Mouse (Mus musculus): ENCODE results near the gene Rapgef2.

The Rapgef2 gene

DNA sequence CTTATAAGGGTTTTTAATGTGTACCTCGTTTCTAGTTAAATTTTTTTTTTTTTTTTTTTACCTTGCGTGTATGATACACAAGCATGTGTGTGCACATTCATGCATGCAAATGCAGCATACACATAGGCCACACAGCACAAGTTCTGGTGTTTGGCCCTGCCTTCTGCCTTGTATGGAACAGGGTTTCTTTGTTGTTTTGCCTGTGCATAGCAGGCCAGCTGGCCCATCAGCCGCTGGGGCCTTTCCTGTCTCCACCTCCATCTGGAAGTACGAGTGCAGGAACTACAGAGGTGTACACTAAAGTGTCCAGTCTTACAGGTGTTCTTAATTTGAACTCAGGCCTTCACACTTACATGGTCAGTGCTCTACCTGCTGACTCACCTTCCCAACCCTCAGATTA, 80.3 kb downstream of the Rapgef2 start:
- in situ Hi-C loops (cut with MboI, MseI), result no loop called here

DNA sequence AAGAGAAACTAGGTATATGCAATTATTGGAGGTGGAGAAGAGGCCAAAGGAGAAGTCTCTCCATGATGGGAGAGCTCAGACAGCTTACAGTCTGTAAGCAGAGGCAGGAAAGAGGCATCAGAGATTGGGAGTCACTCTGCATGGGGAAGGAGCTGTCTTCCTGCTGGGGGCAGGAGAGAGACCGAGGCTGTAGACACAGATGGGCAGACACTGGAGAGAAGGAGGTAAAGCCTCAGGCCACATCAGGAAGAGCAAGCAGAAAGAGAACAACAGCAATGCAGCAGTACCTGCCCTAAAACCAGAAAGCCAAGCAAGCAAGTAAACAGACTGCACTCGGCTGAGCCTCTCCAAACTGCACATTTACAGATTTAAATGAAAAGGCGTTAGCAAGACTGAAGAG, 81.2 kb downstream of the Rapgef2 start:
- in situ Hi-C loops (cut with MboI, MseI), result no loop called here

DNA sequence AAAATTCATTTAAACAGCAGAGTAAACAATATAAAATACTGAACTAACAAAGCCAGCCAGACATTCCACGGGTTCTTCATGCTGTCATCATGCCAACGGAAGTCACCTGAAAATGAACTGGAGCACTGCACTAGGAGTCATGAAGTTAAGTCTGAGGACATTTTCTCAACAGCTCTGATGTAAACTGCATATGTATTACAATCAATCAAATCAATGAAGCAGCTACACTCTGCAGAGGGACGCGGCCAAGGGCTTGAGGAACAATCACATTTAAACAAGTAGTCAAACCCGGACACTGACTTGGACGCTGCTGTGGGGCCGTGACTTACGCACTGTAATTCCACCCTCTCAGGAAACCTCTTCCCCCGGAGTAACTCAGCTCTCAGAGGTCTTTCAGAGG, 82.1 kb downstream of the Rapgef2 start:
- in situ Hi-C loops (cut with MboI, MseI), result no loop called here

DNA sequence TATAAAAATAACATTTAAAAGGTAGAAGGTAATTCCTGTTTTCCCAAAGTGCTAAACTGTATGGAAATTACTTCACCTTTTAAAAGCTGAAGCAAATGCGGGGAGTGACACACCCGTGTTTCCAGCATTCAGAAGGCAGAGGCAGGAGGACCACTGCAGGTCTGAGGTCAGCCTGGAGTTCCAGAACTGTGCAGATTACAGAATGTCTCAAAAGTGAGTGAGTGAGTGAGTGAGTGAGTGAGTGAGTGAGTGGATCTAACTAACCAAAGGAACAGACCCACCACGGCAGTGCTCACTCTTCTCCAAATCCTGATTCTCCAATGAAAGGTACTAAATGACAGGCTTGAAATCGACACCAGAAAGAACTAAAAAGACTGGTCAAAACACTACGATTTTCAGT, 82.5 kb downstream of the Rapgef2 start:
- in situ Hi-C loops (cut with MboI, MseI), result no loop called here

DNA sequence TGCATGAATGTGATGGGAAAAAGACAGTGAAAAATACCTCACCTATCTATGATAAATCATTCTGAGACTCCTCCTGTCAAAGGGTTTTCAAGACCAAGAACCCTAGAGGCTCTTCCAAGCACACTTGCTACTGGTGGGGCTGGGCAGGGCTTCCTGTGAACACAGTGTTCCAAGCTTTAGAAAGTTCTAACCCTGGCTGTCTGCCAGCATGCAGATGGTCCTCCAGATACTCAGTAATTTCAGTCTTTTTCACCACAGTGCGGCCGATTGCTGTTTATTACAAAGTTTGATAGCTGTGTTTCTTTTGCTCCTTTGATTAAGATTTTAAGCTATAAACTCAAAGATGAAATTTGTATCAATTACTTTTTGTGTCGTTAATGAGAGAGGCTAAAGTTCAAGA, 83.1 kb downstream of the Rapgef2 start:
- in situ Hi-C loops (cut with MboI, MseI), result no loop called here

DNA sequence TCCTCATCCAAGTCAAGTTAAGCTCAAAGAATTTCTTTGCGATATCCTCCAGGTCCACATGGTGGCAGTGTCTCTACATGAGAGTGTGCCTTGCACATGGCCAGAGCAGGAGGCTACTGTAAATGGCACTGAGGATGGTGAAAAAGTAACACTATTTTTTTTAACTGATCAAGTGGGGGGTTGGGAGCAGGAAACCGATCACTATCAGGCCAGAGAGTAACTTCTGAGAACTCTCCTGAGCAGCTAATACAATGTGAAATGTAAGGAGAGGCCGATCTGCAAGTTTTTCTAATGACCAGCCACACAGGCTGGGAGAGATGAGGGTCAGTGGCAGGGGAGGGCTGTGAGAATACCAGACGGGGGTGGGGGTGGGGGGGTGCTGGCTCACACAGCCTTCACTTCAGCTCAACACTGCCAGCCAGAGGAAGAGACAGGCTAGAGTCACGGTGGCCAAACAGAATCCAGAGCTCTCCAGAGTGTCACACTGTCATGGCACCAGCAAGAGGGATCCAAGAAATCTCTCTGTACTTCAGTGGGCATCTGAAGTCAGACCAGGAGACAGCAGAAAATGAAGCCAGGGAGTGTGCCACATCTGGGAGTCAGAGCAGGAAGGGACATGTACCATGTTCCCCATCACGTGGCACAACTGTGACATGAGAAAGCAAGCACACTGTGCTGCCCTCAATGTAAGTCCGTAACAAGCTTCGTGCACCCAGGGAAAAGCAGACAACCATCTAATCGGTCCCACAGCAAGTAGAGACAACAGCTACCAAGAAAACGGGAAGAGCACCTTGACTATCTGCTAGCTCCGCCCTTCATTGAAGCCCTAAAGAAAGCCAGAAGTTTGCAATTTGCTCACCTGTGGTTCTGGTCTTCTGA, 83.8 kb downstream of the Rapgef2 start:
- in situ Hi-C loops (cut with MboI, MseI), result no loop called here

DNA sequence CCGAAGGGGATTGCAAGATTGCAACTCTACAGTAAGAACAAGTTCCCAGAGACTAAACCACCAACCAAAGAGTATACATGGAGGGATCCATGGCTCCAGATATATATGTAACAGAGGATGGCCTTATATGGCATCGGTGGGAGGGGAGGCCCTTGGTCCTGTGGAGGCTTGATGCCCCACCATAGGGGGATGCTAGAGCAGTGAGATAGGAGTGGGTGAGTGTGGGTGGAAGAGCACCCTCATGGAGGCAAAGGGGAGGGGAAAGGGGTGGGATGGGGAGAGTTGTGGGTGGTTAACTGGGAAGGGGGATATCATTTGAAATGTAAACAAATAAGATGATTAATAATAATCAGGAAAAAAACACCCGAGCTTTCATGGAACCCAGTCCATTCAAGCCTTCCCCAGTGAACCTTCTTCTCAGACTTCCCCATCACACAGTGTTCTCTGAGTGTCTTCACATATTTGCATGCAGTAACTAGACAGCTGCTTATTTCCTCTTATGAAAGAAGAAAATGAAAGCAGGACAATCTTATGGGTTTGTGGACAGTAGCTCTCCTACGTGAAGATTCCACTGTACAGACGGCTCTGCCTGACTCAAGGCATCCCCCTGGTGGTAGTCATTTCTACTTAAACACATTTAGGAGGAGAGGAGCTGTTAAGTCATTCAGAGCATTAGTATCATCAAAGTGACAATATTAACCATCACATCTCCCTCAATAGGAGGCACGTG, 89.4 kb downstream of the Rapgef2 start:
- in situ Hi-C loops (cut with MboI, MseI), result loop anchor here (5.0 kb wide), 2 partner anchors 90 to 240 kb away; no protein-coding TSS in a partner anchor

DNA sequence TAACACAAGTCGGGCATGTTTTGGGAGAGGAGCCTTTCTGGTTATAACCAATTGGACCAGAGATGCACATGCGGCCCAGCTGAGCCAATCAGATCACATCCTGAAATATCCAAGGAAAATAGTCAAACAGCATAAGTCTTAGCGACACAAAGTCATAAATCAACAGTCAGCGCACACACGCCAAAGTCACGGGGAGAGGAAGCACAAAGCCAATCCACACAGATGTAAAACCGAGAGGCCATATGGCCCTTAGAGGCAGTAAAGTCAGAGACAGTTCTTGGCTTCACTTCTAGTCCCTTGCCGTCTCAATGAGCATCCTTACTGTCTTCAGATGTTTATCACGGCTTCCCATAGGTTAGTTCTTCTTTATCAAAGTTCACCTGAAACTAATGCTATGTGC, 91.0 kb downstream of the Rapgef2 start:
- in situ Hi-C loops (cut with MboI, MseI), result loop anchor here (5.0 kb wide), 2 partner anchors 88 to 238 kb away; no protein-coding TSS in a partner anchor

DNA sequence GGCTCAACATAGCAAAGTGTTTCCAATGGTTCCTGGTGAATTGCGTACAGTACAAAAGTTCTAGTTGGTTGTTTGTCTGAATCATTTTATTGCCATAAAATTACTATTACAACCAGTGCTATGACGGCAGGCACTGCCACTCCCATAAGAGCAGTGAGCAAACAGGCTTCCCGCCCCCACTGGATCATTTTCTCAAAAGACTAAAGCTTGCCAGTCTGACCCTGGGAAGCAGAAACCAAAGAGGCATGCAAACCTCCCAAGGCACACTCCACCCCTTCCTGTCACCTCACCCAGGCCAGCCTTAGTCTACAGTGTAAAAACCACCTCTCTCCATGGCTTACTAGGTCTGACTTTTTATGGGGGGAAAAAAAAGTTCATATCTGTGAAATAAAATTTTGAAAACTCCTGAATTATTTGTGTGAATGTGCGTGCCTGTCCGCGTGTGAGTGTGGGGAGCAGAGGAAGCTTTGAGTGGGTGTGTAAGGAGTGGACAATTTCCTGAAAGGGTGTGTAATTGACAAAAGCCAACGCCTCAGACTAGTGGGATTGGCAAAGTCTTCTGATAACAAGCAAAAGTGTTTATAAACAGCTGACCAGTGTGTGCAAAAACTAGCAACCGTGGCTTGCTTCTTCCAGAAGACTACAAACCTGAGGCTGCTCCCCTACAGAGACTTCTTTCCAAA, 92.1 kb downstream of the Rapgef2 start:
- in situ Hi-C loops (cut with MboI, MseI), result no loop called here

DNA sequence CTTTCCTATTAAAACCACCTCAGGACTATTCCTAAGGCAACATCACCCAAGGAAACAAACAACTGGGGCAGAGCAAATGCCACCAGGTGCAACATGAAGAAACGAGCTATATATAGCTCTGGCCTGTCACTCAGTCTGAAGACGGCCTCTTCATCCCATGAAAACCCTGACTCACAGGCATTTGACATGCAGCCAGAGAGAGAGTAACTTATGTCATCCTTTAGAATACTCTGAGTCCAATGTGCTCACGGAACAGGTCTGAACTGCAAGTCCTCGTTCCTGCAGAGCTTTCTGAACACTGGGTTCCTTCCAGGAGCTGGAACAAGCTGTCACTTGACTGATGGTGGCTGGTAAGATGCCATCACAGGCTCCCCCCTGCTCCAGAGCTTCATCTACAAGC, 93.3 kb downstream of the Rapgef2 start:
- in situ Hi-C loops (cut with MboI, MseI), result no loop called here

DNA sequence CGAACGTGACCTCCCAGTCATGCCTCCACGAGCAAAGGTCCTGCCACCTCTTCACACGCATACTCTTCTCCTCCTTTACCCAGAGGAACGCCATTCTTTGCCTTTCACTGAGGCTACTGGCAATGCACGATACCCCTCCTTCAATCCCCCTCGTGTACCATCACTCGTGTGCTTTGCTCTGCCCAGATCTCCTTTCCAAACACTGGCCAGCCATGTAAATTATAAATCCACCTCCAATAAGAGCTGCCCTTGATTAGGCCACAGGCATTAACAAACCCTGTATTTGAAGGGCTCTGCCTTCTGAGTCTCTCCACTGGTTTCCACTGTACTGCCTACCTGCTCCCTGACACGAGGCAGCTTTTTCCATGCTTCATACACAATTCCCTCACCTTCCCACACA, 94.3 kb downstream of the Rapgef2 start:
- in situ Hi-C loops (cut with MboI, MseI), result no loop called here

DNA sequence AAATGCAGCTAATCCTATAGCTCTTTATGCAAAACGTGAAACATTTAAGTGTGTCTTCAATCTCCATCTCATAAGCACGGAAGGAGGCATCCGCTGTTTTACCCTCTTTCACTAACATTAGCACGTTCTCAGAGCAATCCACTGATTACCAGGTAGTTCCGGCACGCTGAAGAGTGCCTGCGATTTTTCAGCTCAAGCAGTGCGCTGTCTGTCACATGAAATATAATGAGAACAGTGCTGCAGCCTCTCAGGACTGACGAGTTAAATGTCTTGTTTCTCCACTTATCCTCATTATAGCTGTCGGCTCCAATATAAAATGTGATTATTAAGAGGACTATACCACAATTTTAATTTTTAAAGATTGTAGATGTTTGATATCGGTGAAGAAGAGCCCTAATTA, 94.8 kb downstream of the Rapgef2 start:
- in situ Hi-C loops (cut with MboI, MseI), result no loop called here

DNA sequence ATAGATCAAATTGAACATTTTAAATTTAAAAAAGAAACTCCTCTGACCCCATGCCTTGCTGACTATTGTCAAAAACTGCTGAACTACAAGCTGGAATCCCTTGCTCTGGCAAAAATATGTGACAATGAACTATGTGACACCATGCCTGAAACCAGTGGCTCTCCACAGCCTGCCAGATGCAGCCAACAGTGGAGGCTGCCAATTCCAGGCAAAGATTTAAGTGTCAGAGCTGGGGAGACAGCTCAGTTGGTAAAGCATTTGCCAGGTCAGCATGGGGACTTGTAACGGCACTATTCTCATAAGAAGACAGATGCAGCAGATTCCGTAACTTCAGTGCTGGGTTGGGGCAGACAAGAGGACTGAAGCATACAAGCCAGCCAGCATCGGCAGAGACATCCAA, 95.9 kb downstream of the Rapgef2 start:
- in situ Hi-C loops (cut with MboI, MseI), result no loop called here

DNA sequence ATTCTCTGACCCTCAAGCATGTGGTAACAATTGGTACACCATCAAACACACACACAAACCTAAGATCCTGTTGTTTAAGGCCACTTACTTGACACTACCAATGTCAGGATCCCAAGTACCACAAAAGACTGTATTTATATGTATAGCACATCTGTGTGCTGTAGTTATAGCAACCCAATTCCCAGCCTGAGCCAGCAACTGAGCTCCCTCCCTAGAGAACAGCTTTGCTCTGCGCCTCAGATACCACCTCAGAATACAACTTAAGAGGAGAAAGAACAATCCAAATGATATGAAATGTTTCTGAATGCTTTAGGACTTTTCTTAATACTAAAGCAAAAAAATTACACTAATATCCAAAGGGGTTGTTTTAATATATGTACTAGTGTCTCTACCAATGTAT, 98.4 kb downstream of the Rapgef2 start:
- in situ Hi-C loops (cut with MboI, MseI), result no loop called here

DNA sequence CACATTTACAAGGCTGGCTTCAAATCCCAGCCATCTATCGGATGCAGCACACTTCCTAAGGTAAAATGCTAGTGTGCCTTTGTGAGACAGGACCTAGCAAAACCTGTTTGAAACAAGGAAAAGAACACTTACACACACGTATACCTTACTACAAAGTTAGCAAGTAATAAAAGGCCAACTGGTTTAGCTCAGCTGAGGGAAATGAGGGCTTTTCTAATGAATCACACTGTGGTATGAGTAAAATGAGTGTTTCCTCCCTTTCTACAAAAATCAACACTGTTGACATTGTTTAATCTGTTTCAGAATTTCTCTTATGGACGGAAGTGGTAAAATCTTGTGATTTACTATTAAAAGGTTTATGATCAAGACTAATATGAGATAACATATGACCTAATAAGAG, 104.0 kb downstream of the Rapgef2 start:
- in situ Hi-C loops (cut with MboI, MseI), result no loop called here

DNA sequence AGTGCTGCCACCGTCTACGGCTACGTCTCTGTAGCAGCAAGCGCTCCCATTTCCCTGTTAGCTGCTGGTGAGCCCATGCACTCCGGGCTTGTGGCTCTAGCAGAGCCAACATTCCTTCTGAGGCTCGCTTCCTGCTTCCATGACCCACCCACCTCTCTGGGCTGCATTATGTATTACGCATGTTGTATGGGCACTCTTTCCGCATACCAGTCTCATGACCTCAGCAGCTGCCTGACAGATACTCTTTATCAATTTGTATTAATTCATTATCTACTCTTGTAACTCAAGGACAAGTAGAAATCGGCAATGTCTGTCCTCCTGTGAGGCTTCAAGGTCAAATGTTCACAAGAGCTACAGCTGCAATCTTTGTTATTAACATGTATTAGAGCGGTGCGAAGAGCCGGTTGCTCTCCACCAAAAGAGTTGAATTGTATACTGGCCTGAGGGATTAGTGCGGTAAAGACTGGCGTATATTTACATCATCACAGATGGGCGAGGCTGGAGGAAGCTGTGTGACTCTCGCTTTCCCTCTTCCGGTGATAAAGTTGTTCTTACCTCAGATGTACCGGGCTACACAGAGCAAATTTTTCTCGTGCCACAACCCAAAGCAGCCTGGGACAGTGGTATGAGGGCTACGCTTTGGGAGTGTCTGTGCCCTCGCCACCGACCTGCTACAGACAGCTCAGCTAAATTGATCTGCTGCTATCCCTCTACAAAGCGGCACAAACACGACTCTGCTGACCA, 104.9 kb downstream of the Rapgef2 start:
- in situ Hi-C loops (cut with MboI, MseI), result no loop called here

DNA sequence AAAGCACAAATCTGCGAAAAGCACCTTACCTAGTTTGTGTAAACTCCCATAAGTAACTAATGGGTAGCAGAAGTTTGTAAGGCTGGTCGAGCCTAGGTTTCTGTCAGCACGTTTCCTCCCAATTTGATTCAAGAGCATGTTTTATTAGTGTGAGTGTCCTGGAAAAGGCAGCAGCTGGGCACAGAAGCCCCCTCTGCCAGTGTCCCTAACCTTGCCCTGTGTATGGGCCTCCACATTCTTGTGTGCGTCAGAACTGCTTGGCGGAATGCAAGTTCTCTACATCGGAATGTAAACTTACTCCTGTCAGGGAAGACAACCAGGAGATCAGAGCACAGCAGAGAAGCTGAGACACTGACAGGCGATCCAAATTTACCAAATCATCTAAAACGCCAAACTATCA, 106.2 kb downstream of the Rapgef2 start:
- in situ Hi-C loops (cut with MboI, MseI), result no loop called here

DNA sequence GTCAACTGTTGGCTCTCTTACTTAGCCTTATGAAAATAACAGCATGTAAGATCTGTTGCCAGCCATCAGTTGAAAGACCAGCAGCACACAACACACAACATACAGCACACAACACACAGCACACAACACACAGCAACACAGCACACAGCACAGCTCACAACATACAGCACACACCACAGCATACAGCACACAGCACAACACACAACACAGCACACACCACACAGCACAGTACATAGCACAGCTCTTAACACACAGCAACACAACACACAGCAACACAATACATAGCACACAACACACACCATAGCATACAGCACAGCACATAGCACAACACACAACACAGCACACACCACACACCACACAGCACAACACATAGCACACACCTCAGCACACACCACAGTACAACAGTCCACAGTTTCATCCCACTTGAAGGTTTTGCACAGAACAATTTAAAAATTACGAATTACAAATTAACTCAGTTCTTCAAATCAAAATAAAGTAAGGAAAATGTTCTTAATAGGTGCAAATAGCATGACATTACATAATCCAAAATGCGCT, 106.7 kb downstream of the Rapgef2 start:
- in situ Hi-C loops (cut with MboI, MseI), result no loop called here

DNA sequence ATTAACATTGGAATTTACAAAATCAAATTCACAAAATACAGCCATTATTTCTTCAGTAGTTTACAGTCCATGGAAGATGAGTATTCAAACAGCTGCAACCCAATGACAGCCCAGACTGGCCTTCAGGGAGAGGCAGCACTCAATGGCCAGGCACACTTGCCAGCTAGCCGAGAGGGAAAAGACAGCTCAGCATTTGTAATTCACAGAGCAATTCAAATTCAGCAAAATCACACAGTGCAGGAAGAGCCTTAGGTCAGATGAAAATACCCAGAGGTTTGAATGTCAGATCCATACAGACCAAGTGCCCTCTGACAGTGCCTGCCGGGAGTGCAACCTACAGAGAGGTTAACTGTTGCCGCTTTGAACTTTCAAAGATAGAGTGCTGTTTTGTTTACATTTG, 107.6 kb downstream of the Rapgef2 start:
- in situ Hi-C loops (cut with MboI, MseI), result no loop called here

DNA sequence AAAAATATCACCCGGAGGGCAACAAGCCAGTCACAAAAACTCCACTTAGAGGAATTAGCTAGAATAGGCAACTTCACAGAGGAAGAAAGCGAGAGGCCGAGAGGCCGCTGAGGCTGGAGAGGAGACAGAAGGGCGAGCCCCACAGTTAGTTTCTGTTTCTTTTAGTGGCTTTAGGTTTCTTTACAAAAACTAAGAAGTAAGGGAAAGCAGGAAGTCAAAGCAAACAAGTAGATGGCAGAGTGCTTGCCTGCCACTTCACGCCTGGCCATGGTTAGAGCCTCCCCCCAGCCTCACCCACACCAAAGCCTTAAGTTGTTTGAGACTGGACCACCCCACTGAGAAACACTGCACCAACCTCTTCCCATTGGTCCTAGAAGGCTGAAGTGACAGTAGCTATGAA, 108.2 kb downstream of the Rapgef2 start:
- in situ Hi-C loops (cut with MboI, MseI), result no loop called here

DNA sequence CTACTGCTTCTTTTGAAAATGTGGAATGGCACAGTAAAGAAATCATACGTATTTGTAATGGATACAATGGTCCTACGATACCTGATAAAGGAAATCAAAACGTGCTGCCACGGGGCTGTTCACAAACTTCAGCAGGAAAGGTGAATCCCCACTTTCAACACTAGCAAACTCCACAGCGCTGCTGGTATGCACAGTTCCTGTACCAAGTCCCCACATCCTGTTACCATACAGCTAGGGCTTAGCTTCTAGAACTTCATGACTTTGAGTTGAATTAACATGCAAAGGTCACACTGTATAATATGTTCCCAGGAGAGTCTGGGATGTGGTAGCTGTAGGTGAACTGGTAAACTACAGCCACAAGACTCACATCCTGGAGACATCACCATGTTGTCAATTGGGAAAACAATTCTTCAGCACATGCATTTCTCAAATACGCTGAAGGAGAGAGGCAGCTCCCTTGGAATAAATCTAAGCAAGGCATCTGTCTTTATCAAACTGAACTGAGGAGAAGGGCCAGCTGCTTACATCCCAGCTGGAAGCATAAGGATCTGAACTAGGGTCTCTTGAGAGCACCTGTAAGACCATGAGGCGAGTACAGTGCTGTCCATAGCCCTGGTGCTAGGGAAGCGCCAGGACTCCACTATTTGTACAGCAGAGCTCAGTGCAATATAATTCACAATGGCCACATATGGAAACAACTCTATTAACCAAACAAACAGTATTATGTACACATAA, 109.0 kb downstream of the Rapgef2 start:
- in situ Hi-C loops (cut with MboI, MseI), result no loop called here
